Mouse (Mus musculus) liver, adult 2 months (tissue): ENCODE data around the gene Pfdn5. TPM values are rescaled to one million over a fixed set of nuclear protein-coding genes. Genes with fewer than 3 reads are reported as not detected.

ENCODE experiments used
- DNase-seq: peaks from one replicate; pipeline ENCODE4 v3.0.0-alpha.2; 2011; ENCODE audit warnings: low read depth, low spot score; ENCODE audit errors: extremely low read depth
- H3K27ac ChIP-seq: fragments of 200-500 bp; replicated peaks from 2 replicates; pipeline ENCODE4 v1.5.1; 2012; ENCODE audit warnings: low read depth, mild to moderate bottlenecking, control low read depth, inconsistent platforms, low read length; ENCODE audit not compliant: insufficient read depth
- H3K27me3 ChIP-seq: fragments of 200-500 bp; 2 replicates; pipeline ENCODE4 v1.6.1; 2012; ENCODE audit warnings: mild to moderate bottlenecking, moderate library complexity, low read length, inconsistent platforms; ENCODE audit not compliant: control insufficient read depth, insufficient read depth
- H3K36me3 ChIP-seq: fragments of 200-500 bp; 2 replicates; pipeline ENCODE4 v1.6.1; 2012; ENCODE audit warnings: low read length, inconsistent platforms; ENCODE audit not compliant: control insufficient read depth, insufficient read depth
- H3K4me1 ChIP-seq: fragments of 200-500 bp; 2 replicates; pipeline ENCODE4 v1.6.1; 2011; ENCODE audit warnings: low read length; ENCODE audit not compliant: control insufficient read depth, insufficient read depth
- H3K4me3 ChIP-seq: fragments of 200-500 bp; 2 replicates; pipeline ENCODE4 v1.5.1; 2011; ENCODE audit warnings: low read depth, mild to moderate bottlenecking, control low read depth, low read length, moderate library complexity; ENCODE audit not compliant: insufficient read depth
- H3K79me2 ChIP-seq: fragments of 200-500 bp; 2 replicates; pipeline ENCODE4 v1.6.1; 2012; ENCODE audit warnings: inconsistent platforms, mild to moderate bottlenecking, low read length, moderate library complexity; ENCODE audit not compliant: control insufficient read depth, insufficient read depth
- H3K9ac ChIP-seq: fragments of 200-500 bp; 2 replicates; pipeline ENCODE4 v1.6.1; 2012; ENCODE audit warnings: low read depth, mild to moderate bottlenecking, control low read depth, inconsistent platforms, low read length
- CTCF ChIP-seq: fragments of 200-500 bp; IDR thresholded peaks from 2 replicates; pipeline ENCODE4 v1.5.1; 2011; ENCODE audit warnings: low read depth, low read length, control low read depth
- POLR2A ChIP-seq: fragments of 200-500 bp; IDR thresholded peaks from 2 replicates; pipeline ENCODE4 v1.6.1; 2011; ENCODE audit warnings: low read length, control low read depth; ENCODE audit not compliant: insufficient read depth; ENCODE audit errors: extremely low read depth
- WGBS: fragments of 180-500 bp; shearing (Covaris S2); methylation state at CpG from one replicate; pipeline ENCODE4 v1.1.7; 2018; 5-methylcytosine and 5-hydroxymethylcytosine counted together
- polyA plus RNA-seq: library from polyadenylated mRNA; depleted of rRNA; stranded (reverse); fragments of >200 nt; gene quantifications from 2 replicates; pipeline ENCODE4 v1.2.3, GENCODE M21; 2012
- total RNA-seq: library from RNA; depleted of rRNA; stranded (reverse); fragments of >200 nt; gene quantifications from 2 replicates; pipeline ENCODE4 v1.2.3, GENCODE M21; 2014

Pfdn5 gene
- total and polyA plus RNA-seq, 2 experiments = 45.2 to 195 TPM

GRCm38 (mm10) chr15:102282463-102283292, 43.2 kb upstream of the Pfdn5 start:
- TF ChIP-seq POLR2A (no peak), CTCF (no peak)
- H3K4me3 ChIP-seq = no peak overlapping the region
- 76% methylated on average over 8 of the region's 8 CpGs for WGBS
- H3K4me1 ChIP-seq = peaks cover 4% of the 10 kb centered on the region
- H3K27ac ChIP-seq = peak overlapping the region; percentile 25; the same call in 1 of the 2 replicates
- H3K27me3 ChIP-seq = no peaks in the 10 kb centered on the region
- no peak overlapping the region for H3K9ac ChIP-seq
- H3K36me3 ChIP-seq = peaks cover 4% of the 10 kb centered on the region; the same call in 1 of the 2 replicates
- peaks cover 10% of the 10 kb centered on the region; the same call in 1 of the 2 replicates for H3K79me2 ChIP-seq
- no peak for DNase-seq

- H3K27ac ChIP-seq = peak overlapping the region; percentile 26; the same call in 1 of the 2 replicates
Observed at GRCm38 (mm10) chr15:102283648-102284047, 42.3 kb upstream of the Pfdn5 start.

GRCm38 (mm10) chr15:102287395-102287794, 38.5 kb upstream of the Pfdn5 start:
- TF ChIP-seq CTCF = peak; percentile 49
- no peak for TF ChIP-seq POLR2A
- Histone ChIP-seq H3K27me3 (no peaks in the 10 kb centered on the region), H3K27ac (no peak overlapping the region), H3K4me1 (no peaks in the 10 kb centered on the region), H3K36me3 (no peaks in the 10 kb centered on the region), H3K79me2 (no peaks in the 10 kb centered on the region), H3K4me3 (no peak overlapping the region), H3K9ac (no peak overlapping the region)
- DNase-seq = peak; percentile 40

More at GRCm38 (mm10) chr15:102283648-102284047, 42.3 kb upstream of the Pfdn5 start:
- Histone ChIP-seq H3K79me2 (peaks cover 10% of the 10 kb centered on the region; the same call in 1 of the 2 replicates), H3K4me1 (peaks cover 4% of the 10 kb centered on the region), H3K9ac (no peak overlapping the region), H3K4me3 (no peak overlapping the region), H3K36me3 (peaks cover 4% of the 10 kb centered on the region; the same call in 1 of the 2 replicates), H3K27me3 (no peaks in the 10 kb centered on the region)
- DNase-seq = peak; percentile 24
- no peak for TF ChIP-seq CTCF
- no peak for TF ChIP-seq POLR2A
- 80% methylated on average over 3 of the region's 3 CpGs for WGBS

GRCm38 (mm10) chr15:102295633-102296367, 30.1 kb upstream of the Pfdn5 start, which contains the start of gene Espl1:
Espl1 (plus strand) TSS chr15:102296266.
- H3K27me3 ChIP-seq = no peaks in the 10 kb centered on the region
- TF ChIP-seq POLR2A = no peak
- TF ChIP-seq CTCF = no peak
- H3K9ac ChIP-seq = peak within 1 kb of the TSS; percentile 12
- no peak within 1 kb of the TSS for H3K27ac ChIP-seq
- H3K4me3 ChIP-seq = peak within 1 kb of the TSS; percentile 57
- no peaks in the 10 kb centered on the region for H3K36me3 ChIP-seq
- 6% methylated on average over 25 of the region's 25 CpGs for WGBS
- H3K4me1 ChIP-seq = no peaks in the 10 kb centered on the region
- no peaks in the 10 kb centered on the region for H3K79me2 ChIP-seq
- peak; percentile 77 for DNase-seq

DNA sequence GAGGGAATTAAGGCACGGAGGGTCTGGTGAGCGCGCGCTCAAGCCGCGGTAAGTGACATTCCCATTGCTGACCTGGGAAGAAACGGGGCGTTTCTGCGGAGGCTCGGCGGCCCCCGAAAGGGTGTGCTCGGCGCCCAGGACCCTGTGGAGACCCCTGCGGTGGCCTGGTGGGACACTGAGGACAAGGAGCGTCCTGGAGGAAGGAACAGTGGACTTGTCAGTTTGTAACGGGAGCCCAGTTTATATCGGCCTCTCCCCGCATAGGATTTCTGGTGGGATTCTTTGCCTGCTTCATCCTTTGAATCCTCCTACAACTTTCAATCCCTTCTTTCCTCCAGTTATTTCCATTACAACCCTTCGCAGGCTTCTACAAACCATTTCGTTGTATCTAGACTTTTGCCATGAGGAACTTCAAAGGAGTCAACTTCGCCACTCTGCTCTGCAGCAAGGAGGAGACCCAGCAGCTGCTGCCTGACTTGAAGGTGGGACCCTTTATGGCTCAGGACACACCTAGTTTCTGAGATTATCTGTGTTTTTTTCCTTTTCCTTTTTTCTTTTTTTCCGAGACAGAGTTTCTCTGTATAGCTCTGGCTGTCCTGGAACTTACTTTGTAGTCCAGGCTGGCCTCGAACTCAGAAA, 29.4 kb upstream of the Pfdn5 start:
- H3K27me3 ChIP-seq = no peaks in the 10 kb centered on the region
- H3K79me2 ChIP-seq = no peaks in the 10 kb centered on the region
- peak overlapping the region; percentile 12 for H3K9ac ChIP-seq
- H3K4me1 ChIP-seq = no peaks in the 10 kb centered on the region
- H3K27ac ChIP-seq = no peak overlapping the region
- no peak for DNase-seq
- no peaks in the 10 kb centered on the region for H3K36me3 ChIP-seq
- TF ChIP-seq CTCF = no peak
- TF ChIP-seq POLR2A = no peak
- WGBS = 9% methylated on average over 24 of the region's 24 CpGs
- peak overlapping the region; percentile 57 for H3K4me3 ChIP-seq
